Mouse (Mus musculus): ENCODE data around the gene Alcam. TPM values are rescaled to one million over a fixed set of nuclear protein-coding genes. Genes with fewer than 3 reads are reported as not detected.

Gene Alcam
- polyA plus RNA-seq, 1 experiment from 2014 or later = 10.3 TPM

- Histone ChIP-seq H3K27me3 (replicated peaks; ENCODE audit: control insufficient read depth, insufficient read depth, low read length) (no peaks in the 10 kb centered on the region), H3K36me3 (ENCODE audit: control insufficient read depth, insufficient read depth) (no peaks in the 10 kb centered on the region), H3K4me3 (ENCODE audit: low read depth, low read length) (no peak overlapping the region), H3K4me1 (replicated peaks; ENCODE audit: control insufficient read depth, insufficient read depth, low read length) (no peaks in the 10 kb centered on the region), H3K27ac (ENCODE audit: low read depth, low read length) (no peak overlapping the region), H3K9ac (ENCODE audit: low read depth, low read length) (no peak overlapping the region), H3K4me2 (replicated peaks; ENCODE audit: low read depth) (no peak overlapping the region), H3K9me3 (ENCODE audit: control insufficient read depth) (no peaks in the 10 kb centered on the region)
- no peak for TF ChIP-seq CTCF (IDR thresholded peaks at IDR 0.05; ENCODE audit: low read depth)
- ATAC-seq = peak; percentile 94
- 53% methylated on average over 2 of the region's 2 CpGs for WGBS
These were observed 211.7 kb downstream of the Alcam start for GRCm38 (mm10) chr16:52242144-52242543.

- no peak overlapping the region for H3K27ac ChIP-seq (ENCODE audit: low read depth, low read length)
- no peak for ATAC-seq
- H3K4me1 ChIP-seq (replicated peaks; ENCODE audit: control insufficient read depth, insufficient read depth, low read length) = no peaks in the 10 kb centered on the region
- H3K27me3 ChIP-seq (replicated peaks; ENCODE audit: control insufficient read depth, insufficient read depth, low read length) = no peaks in the 10 kb centered on the region
- H3K9ac ChIP-seq (ENCODE audit: low read depth, low read length) = no peak overlapping the region
- 41% methylated on average over 2 of the region's 2 CpGs for WGBS
- no peak for TF ChIP-seq CTCF (IDR thresholded peaks at IDR 0.05; ENCODE audit: low read depth)
- H3K36me3 ChIP-seq (ENCODE audit: control insufficient read depth, insufficient read depth) = no peaks in the 10 kb centered on the region
- no peaks in the 10 kb centered on the region for H3K9me3 ChIP-seq (ENCODE audit: control insufficient read depth)
- H3K4me2 ChIP-seq (replicated peaks; ENCODE audit: low read depth) = no peak overlapping the region
- H3K4me3 ChIP-seq (ENCODE audit: low read depth, low read length) = no peak overlapping the region
These were observed 223.9 kb downstream of the Alcam start for GRCm38 (mm10) chr16:52229930-52230329.

DNA sequence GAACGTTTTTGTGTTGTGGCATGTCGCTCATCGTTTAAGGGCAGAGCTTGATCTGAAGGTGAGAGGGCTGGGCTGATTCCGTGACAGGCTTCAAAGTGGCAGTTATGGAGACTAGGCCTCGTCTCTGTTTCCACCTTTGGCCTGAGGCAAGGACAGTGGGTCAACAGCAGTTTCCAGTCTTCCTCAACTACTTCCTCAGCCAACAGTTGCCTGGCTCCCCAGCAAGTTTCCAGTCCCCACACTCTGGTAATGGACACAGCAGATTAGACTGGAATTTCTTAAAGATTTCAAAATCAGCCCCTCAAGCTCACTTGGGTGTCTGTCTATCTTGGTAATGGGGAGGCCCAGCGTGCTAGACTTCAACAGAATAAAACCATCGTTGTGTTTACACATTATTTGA, 224.4 kb downstream of the Alcam start:
- 55% methylated on average over 7 of the region's 7 CpGs for WGBS

DNA sequence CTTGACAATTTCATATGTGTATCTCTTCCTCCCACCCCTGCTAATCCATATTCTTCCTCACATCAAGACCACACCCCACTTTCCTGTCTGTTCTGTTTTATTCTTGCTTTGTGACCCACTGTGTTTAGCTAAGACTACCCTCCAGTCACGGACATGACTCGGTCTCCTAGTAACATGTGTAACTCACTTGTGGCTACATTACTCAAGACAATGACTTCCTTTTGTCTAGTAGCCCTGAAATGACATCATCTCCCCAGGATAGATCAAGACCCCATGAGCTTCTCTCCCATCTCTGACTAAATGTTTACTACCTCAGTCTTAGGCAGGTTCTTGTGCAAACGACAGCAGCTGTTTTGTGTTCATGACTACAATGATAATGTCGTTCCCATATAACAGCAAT, 231.0 kb downstream of the Alcam start:
- Histone ChIP-seq H3K4me1 (replicated peaks; ENCODE audit: control insufficient read depth, insufficient read depth, low read length) (no peaks in the 10 kb centered on the region), H3K36me3 (ENCODE audit: control insufficient read depth, insufficient read depth) (no peaks in the 10 kb centered on the region), H3K4me2 (replicated peaks; ENCODE audit: low read depth) (no peak overlapping the region), H3K9me3 (ENCODE audit: control insufficient read depth) (no peaks in the 10 kb centered on the region), H3K4me3 (ENCODE audit: low read depth, low read length) (no peak overlapping the region), H3K27ac (ENCODE audit: low read depth, low read length) (no peak overlapping the region), H3K9ac (ENCODE audit: low read depth, low read length) (no peak overlapping the region), H3K27me3 (replicated peaks; ENCODE audit: control insufficient read depth, insufficient read depth, low read length) (no peaks in the 10 kb centered on the region)
- WGBS = 69% methylated on average over 4 of the region's 4 CpGs
- no peak for TF ChIP-seq CTCF (IDR thresholded peaks at IDR 0.05; ENCODE audit: low read depth)
- no peak for ATAC-seq

More for the DNA sequence above, 224.4 kb downstream of the Alcam start:
- no peaks in the 10 kb centered on the region for H3K36me3 ChIP-seq (ENCODE audit: control insufficient read depth, insufficient read depth)
- no peak overlapping the region for H3K27ac ChIP-seq (ENCODE audit: low read depth, low read length)
- no peaks in the 10 kb centered on the region for H3K9me3 ChIP-seq (ENCODE audit: control insufficient read depth)
- no peak for ATAC-seq
- H3K4me1 ChIP-seq (replicated peaks; ENCODE audit: control insufficient read depth, insufficient read depth, low read length) = no peaks in the 10 kb centered on the region
- H3K4me2 ChIP-seq (replicated peaks; ENCODE audit: low read depth) = no peak overlapping the region
- H3K9ac ChIP-seq (ENCODE audit: low read depth, low read length) = no peak overlapping the region
- H3K4me3 ChIP-seq (ENCODE audit: low read depth, low read length) = no peak overlapping the region
- no peaks in the 10 kb centered on the region for H3K27me3 ChIP-seq (replicated peaks; ENCODE audit: control insufficient read depth, insufficient read depth, low read length)
- TF ChIP-seq CTCF (IDR thresholded peaks at IDR 0.05; ENCODE audit: low read depth) = no peak

GRCm38 (mm10) chr16:52219069-52219468, 234.8 kb downstream of the Alcam start:
- Histone ChIP-seq H3K27ac (ENCODE audit: low read depth, low read length) (no peak overlapping the region), H3K4me2 (replicated peaks; ENCODE audit: low read depth) (no peak overlapping the region), H3K36me3 (ENCODE audit: control insufficient read depth, insufficient read depth) (no peaks in the 10 kb centered on the region), H3K9me3 (ENCODE audit: control insufficient read depth) (no peaks in the 10 kb centered on the region), H3K9ac (ENCODE audit: low read depth, low read length) (no peak overlapping the region), H3K4me1 (replicated peaks; ENCODE audit: control insufficient read depth, insufficient read depth, low read length) (no peaks in the 10 kb centered on the region), H3K4me3 (ENCODE audit: low read depth, low read length) (no peak overlapping the region), H3K27me3 (replicated peaks; ENCODE audit: control insufficient read depth, insufficient read depth, low read length) (no peaks in the 10 kb centered on the region)
- WGBS = 14% methylated on average over 2 of the region's 2 CpGs
- TF ChIP-seq CTCF (IDR thresholded peaks at IDR 0.05; ENCODE audit: low read depth) = peak; percentile 78
- ATAC-seq = no peak

DNA sequence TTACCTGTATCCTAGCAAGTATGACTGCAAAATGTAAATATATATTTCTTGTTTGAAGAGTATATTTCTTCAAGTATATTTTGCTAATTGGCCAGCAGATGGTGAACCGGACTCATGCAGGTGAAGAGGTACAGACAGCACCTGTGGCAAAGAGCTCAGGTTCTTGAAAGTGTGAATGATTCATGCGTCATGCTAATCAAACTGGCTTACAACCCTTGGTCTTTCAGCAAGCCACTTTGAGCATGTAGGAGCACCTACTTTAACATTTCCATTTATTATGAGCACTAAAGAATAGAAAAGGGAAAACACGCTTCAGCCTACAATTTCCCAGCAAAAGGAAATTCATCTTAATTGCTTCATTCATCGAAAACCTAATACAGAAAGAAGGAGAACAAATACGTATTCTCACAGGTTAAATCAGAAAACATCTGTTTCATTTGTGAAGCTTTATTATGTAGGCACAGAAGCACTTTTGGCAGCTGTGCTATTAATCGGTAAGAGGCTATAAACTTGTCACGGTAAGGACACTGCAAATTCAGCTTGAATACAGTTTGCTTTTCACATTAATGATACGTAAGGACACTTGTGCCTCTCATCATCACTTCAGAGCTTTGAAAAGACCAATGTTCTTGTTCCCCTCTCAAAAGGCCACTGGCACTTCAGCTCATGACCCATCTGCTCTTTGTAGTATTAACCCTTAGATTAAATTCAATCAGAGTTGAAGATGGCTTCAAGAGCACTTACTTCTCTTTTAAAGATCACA, 242.8 kb downstream of the Alcam start:
- Histone ChIP-seq H3K4me3 (ENCODE audit: low read depth, low read length) (no peak overlapping the region), H3K9me3 (ENCODE audit: control insufficient read depth) (no peaks in the 10 kb centered on the region), H3K27ac (ENCODE audit: low read depth, low read length) (no peak overlapping the region), H3K4me1 (replicated peaks; ENCODE audit: control insufficient read depth, insufficient read depth, low read length) (no peaks in the 10 kb centered on the region), H3K27me3 (replicated peaks; ENCODE audit: control insufficient read depth, insufficient read depth, low read length) (no peaks in the 10 kb centered on the region), H3K4me2 (replicated peaks; ENCODE audit: low read depth) (no peak overlapping the region), H3K36me3 (ENCODE audit: control insufficient read depth, insufficient read depth) (no peaks in the 10 kb centered on the region), H3K9ac (ENCODE audit: low read depth, low read length) (no peak overlapping the region)
- ATAC-seq = no peak
- no peak for TF ChIP-seq CTCF (IDR thresholded peaks at IDR 0.05; ENCODE audit: low read depth)
- 88% methylated on average over 8 of the region's 8 CpGs for WGBS

All from intestine, postnatal 0 days (tissue).